Mouse (Mus musculus) limb, embryonic 12.5 days (tissue): ENCODE measurements at regions not wholly inside any gene's neighbourhood (a gene's known extent, or its start where the extent isn't known, plus 50 kb on each side); places are given as distances from the start of the nearest gene placed in this dataset.
A peak's percentile ranks its signal among the peaks of the same experiment; 100 is the strongest.

Source experiments
- ATAC-seq: fragments of 200-750 bp; cut with Nextera tagmentation; 2 replicates; pipeline ENCODE4 v1.8.0; 2017; ENCODE audit warnings: low read depth, moderate TSS enrichment; ENCODE audit not compliant: insufficient number of reproducible peaks, insufficient read depth, low FRiP score, low TSS enrichment
- H3K27ac ChIP-seq: fragments of 300-500 bp; sonication (generic); 2 replicates; pipeline ENCODE4 v1.5.1; 2016; ENCODE audit warnings: mild to moderate bottlenecking, moderate library complexity
- H3K27me3 ChIP-seq: fragments of 300-500 bp; sonication (generic); 2 replicates; pipeline ENCODE4 v1.6.1; 2016; ENCODE audit warnings: mild to moderate bottlenecking, moderate library complexity
- H3K36me3 ChIP-seq: fragments of 300-500 bp; sonication (generic); 2 replicates; pipeline ENCODE4 v1.6.1; 2016; ENCODE audit warnings: mild to moderate bottlenecking, moderate library complexity
- H3K4me1 ChIP-seq: fragments of 300-500 bp; sonication (generic); replicated peaks from 2 replicates; pipeline ENCODE4 v1.6.1; 2016
- H3K4me2 ChIP-seq: fragments of 300-500 bp; sonication (generic); 2 replicates; pipeline ENCODE4 v1.6.1; 2016; ENCODE audit warnings: mild to moderate bottlenecking, moderate library complexity
- H3K4me3 ChIP-seq: fragments of 300-500 bp; sonication (generic); replicated peaks from 2 replicates; pipeline ENCODE4 v1.5.1; 2016; ENCODE audit warnings: mild to moderate bottlenecking
- H3K9ac ChIP-seq: fragments of 300-500 bp; sonication (generic); replicated peaks from 2 replicates; pipeline ENCODE4 v1.6.1; 2016; ENCODE audit warnings: mild to moderate bottlenecking, moderate library complexity
- H3K9me3 ChIP-seq: fragments of 300-500 bp; sonication (generic); 2 replicates; pipeline ENCODE4 v1.6.1; 2016; ENCODE audit warnings: mild to moderate bottlenecking, moderate library complexity
- whole genome bisulfite sequencing: fragments of 180-500 bp; shearing (Covaris S2); methylation state at CpG from one replicate; pipeline ENCODE4 v1.1.7; 2016; 5-methylcytosine and 5-hydroxymethylcytosine counted together

DNA sequence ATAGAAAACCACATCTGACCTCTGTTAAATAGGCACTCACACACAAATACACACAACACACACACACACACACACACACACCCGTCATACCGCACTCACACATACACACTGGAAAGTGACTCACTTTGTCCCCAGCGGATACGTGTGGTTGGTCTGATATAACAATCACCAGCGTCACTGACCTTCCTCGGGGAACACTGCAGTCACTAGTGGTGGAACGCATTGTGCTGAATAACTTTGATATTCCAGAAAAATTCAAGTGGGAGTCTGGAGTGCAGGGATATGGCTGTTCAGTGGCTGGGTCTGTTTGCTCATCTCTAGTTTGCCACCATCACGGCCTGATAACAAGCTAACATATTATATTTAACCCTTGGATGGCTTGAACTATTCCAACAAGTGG is 249.7 kb upstream of the Gpc5 start:
- Histone ChIP-seq H3K4me3 (no peak overlapping the region), H3K36me3 (no peaks in the 10 kb centered on the region), H3K9me3 (no peaks in the 10 kb centered on the region), H3K27me3 (no peaks in the 10 kb centered on the region; the same call in 1 of the 2 replicates), H3K4me1 (peaks cover 7% of the 10 kb centered on the region; the same call in 1 of the 2 replicates), H3K4me2 (no peak overlapping the region), H3K9ac (no peak overlapping the region), H3K27ac (no peak overlapping the region)
- ATAC-seq = no peak
- 88% methylated on average over 8 of the region's 8 CpGs for WGBS

DNA sequence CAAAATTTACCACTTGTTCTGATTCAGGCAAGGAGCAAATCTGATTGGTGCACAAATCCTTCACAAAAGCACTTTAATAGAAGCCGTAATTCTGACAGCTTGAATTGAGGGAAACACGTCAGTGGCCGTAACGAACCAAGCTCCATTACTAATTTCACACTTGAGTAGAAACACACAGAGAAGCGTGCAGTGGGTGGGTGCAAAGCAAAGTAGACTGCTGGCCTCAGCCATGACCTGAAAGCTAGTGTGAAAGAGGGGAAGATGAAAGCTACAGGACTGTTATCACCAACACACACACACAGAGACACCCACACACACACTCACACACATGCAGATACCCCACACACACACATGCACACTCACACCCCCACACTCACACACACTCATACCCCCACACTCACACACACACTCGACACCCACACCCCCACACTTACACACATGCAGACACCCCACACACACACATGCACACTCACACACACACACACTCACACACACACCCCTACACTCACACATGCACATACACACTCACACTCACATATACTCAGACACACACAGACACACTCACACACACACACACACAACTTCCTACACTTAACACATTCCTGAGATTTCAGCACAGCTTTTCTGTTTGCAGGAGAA is 248.8 kb upstream of the Gpc5 start:
- H3K27ac ChIP-seq = no peak overlapping the region
- H3K4me3 ChIP-seq = no peak overlapping the region
- H3K9ac ChIP-seq = no peak overlapping the region
- peaks cover 4% of the 10 kb centered on the region; the same call in 1 of the 2 replicates for H3K4me1 ChIP-seq
- ATAC-seq = 0 out of 2 replicates have a peak, but pooled peaks have one; percentile 54
- H3K4me2 ChIP-seq = no peak overlapping the region
- WGBS = 61% methylated on average over 6 of the region's 6 CpGs
- no peaks in the 10 kb centered on the region for H3K9me3 ChIP-seq
- no peaks in the 10 kb centered on the region; the same call in 1 of the 2 replicates for H3K27me3 ChIP-seq
- no peaks in the 10 kb centered on the region for H3K36me3 ChIP-seq

DNA sequence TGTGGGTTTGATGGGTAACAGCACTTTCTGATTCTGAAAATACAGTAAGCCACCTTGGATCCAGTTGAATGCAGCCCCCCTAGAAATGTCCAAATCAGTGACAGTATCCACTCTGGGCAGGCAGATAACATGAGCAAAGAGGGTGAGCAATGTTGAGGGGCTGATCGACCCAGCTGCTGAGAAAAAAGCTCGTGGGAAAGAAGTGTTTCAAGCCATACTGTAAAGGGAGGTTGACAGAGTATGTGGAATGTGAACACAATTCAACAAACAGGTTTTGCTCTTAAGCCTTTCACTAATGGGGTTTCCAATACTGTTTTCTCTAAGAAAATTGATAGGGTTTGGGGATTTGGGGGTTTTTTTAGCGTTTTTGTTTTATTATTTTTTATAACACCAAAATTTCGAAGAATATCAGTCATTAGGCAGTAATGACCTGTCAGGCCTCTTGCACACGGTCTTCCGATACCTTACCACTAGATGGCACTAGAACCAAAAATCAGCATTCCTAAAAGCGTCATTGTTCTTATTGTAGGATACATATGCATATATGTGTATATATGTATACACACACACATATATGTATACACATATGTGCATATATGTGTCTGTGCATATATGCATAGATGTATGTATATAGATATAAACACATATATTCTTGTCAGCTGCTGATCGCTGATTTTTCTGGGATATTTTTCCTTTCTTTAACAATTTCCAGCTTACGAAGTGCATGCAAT is 237.5 kb upstream of the Gpc5 start:
- Histone ChIP-seq H3K4me2 (peak overlapping the region; percentile 5), H3K4me1 (peaks cover 19% of the 10 kb centered on the region), H3K9me3 (no peaks in the 10 kb centered on the region)

DNA sequence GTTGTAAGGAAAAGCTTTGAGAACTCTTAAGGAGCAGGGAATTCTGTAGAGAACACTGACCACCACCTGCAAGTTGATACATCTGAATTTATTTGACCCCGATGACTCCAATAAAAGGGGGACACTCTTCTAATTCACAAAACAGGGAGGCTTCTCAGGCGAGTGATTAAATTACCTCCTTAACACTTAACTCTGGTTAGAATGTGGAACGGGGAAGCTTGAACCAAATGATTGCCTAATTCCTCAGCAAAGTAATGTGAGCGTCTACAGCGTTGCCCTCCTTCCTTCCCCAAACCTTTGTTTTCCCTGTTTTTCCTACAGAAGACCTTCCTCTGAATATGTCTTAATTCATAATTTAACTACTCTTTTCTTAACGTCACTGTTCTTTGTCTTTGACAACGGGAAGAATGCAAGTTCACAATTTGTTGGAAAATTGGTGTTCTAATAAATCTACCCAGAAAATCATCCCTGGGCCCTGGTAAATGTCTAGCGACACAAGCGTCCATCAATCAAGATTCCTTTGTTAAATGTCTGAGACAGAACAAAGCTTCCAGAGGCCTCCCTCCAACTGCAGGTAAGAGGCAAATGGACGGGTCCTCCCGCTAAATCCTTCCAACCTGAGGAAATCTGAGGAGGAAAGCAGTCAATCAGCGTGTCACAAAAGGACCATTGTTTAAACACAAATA is 236.8 kb upstream of the Gpc5 start:
- Histone ChIP-seq H3K4me3 (no peak overlapping the region), H3K27me3 (no peaks in the 10 kb centered on the region), H3K9me3 (no peaks in the 10 kb centered on the region), H3K4me1 (peaks cover 19% of the 10 kb centered on the region), H3K9ac (no peak overlapping the region), H3K4me2 (peak overlapping the region; percentile 5), H3K36me3 (no peaks in the 10 kb centered on the region), H3K27ac (peak overlapping the region; percentile 63)
- WGBS = 6% methylated on average over 12 of the region's 12 CpGs
- no peak for ATAC-seq

More for the DNA sequence above, 237.5 kb upstream of the Gpc5 start:
- 0 out of 2 replicates have a peak, but pooled peaks have one; percentile 52 for ATAC-seq
- no peaks in the 10 kb centered on the region for H3K36me3 ChIP-seq
- peak overlapping the region; percentile 63; the same call in 1 of the 2 replicates for H3K27ac ChIP-seq
- no peak overlapping the region for H3K4me3 ChIP-seq
- 23% methylated on average over 9 of the region's 9 CpGs for WGBS
- no peaks in the 10 kb centered on the region for H3K27me3 ChIP-seq
- H3K9ac ChIP-seq = no peak overlapping the region

DNA sequence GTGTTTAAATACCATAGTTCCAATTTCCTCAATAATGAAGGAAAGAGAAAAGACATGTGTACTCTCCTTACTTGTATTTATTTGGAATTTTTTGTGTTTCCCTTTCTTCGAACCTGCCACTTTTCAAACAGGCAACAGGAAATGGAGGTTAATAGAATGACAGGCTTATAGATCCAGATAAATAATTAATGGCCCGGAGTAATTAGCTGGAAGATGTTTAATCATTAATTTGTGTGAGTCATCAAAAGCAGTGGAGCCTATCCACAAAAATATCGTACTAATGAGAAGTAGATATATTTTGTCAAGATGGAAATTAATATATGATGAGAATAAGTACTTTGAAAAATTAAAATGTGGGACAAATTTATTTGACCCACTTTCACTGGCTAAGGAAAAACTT is 236.3 kb upstream of the Gpc5 start:
- no peak overlapping the region; the same call in 1 of the 2 replicates for H3K4me2 ChIP-seq
- WGBS = 17% methylated on average over 3 of the region's 3 CpGs

DNA sequence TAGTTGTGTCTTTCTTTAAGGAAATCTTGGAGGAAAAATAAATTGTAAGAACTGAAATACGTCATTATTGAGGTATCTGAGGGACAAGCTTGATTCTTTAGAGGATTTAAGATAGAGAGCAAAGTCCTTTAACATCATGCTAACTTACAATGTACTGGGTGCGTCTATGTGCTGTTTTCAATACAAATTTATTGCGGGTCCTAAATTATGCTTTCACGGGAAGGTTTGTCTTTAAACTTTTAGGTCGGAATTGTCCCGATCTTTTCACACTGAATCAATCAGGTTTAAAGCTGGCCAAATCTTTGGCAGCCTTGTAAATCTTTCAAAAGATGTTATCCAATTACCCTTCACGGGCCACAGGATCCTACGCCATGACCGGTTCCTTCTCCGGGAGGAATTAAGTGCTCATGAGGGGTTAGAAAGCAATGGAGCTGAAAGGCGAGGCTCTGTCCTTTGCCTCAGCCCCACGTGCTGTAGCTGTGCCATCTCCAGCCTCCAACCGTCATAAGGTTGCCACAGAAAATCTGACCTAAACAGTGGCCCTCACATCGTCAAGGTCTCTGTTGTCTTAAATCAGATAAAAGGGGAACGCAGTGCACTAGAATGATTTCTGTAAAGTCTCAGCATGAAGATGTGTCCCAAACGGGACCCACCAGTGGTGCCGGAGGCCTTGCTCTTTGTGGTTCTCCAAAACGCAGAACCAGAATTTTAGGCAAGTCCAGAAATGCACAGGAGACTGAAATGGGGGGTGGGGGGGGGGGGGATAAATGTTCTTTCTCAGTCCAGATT is 235.6 kb upstream of the Gpc5 start:
- Histone ChIP-seq H3K4me2 (peak overlapping the region; percentile 41), H3K27ac (no peak overlapping the region), H3K4me1 (peaks cover 19% of the 10 kb centered on the region), H3K9me3 (no peaks in the 10 kb centered on the region), H3K36me3 (no peaks in the 10 kb centered on the region), H3K9ac (no peak overlapping the region), H3K27me3 (no peaks in the 10 kb centered on the region), H3K4me3 (no peak overlapping the region)
- no peak for ATAC-seq
- 12% methylated on average over 18 of the region's 18 CpGs for WGBS

More for the DNA sequence above, 236.3 kb upstream of the Gpc5 start:
- Histone ChIP-seq H3K4me3 (no peak overlapping the region), H3K4me1 (peaks cover 19% of the 10 kb centered on the region), H3K27me3 (no peaks in the 10 kb centered on the region), H3K36me3 (no peaks in the 10 kb centered on the region), H3K9me3 (no peaks in the 10 kb centered on the region), H3K27ac (no peak overlapping the region), H3K9ac (no peak overlapping the region)
- ATAC-seq = no peak

DNA sequence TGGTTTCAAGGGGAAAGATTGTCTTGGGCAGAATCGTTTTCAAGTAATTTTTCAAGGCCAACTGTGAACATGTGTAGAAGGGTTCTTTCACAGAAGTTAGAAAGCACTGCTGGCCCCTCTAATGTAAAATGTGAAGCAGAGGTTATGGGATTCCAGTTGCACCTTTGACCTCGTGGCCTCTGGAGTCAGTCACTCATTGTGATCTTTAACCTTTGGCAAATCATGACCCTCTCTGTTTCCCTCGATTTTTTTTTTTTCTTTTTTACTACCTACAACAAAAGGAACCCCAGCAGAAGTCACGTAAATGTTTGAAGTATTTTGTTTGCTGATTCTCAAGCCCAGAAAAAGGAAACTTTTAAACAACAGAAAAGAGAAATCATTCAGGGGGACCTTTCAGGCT is 234.8 kb upstream of the Gpc5 start:
- Histone ChIP-seq H3K27ac (no peak overlapping the region), H3K9ac (no peak overlapping the region), H3K4me2 (no peak overlapping the region), H3K9me3 (no peaks in the 10 kb centered on the region), H3K27me3 (no peaks in the 10 kb centered on the region), H3K4me3 (no peak overlapping the region), H3K4me1 (peaks cover 19% of the 10 kb centered on the region), H3K36me3 (no peaks in the 10 kb centered on the region)
- 9% methylated on average over 4 of the region's 4 CpGs for WGBS
- no peak for ATAC-seq

DNA sequence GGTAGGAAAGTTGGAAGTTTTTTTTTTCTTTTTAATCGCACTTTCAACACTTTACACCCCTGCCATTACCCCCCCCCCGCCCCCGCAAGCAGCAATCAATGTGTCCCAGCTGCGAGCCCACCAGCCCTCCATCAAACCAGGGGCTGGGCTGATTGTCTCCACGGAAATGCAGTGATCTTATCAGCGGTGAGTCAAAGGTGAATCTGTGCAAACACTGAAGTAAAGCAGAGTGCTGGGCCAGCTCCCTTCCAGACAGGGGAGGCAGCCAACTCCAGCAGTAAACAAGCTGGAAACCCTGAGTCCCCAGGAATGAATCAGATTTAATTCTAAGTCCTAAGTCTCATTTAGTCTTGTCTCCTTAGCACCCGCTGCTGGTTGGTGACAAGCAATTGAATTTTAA is 234.3 kb upstream of the Gpc5 start:
- H3K36me3 ChIP-seq = no peaks in the 10 kb centered on the region
- no peaks in the 10 kb centered on the region for H3K27me3 ChIP-seq
- no peak for ATAC-seq
- H3K4me1 ChIP-seq = peaks cover 19% of the 10 kb centered on the region
- H3K9me3 ChIP-seq = no peaks in the 10 kb centered on the region
- WGBS = 3% methylated on average over 7 of the region's 7 CpGs
- no peak overlapping the region for H3K4me3 ChIP-seq
- H3K4me2 ChIP-seq = no peak overlapping the region
- no peak overlapping the region for H3K9ac ChIP-seq
- no peak overlapping the region for H3K27ac ChIP-seq

DNA sequence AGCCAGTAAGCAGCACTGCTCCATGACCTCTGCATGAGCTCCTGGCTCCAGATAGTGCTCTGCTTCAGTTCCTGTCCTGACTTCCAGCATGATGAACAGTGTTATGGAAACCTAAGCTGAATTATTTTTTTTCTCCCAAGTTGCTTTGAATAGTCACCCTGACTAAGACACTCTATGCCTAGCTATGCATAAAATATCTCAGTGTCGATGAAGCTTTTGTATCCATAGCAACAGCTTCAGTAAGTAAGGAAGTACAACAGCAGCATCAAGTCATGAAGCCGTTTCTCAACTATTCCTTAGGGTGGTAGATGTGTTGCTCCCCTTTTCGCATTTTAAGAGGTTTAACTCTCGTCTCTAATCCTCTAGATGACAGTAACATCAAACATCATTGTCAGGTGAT is 228.4 kb upstream of the Gpc5 start:
- H3K4me2 ChIP-seq = no peak overlapping the region
- WGBS = 87% methylated on average over 4 of the region's 4 CpGs
- H3K4me3 ChIP-seq = no peak overlapping the region
- no peaks in the 10 kb centered on the region for H3K36me3 ChIP-seq
- no peaks in the 10 kb centered on the region for H3K9me3 ChIP-seq
- no peak for ATAC-seq
- no peaks in the 10 kb centered on the region for H3K27me3 ChIP-seq
- H3K27ac ChIP-seq = no peak overlapping the region
- no peak overlapping the region for H3K9ac ChIP-seq
- H3K4me1 ChIP-seq = no peaks in the 10 kb centered on the region

DNA sequence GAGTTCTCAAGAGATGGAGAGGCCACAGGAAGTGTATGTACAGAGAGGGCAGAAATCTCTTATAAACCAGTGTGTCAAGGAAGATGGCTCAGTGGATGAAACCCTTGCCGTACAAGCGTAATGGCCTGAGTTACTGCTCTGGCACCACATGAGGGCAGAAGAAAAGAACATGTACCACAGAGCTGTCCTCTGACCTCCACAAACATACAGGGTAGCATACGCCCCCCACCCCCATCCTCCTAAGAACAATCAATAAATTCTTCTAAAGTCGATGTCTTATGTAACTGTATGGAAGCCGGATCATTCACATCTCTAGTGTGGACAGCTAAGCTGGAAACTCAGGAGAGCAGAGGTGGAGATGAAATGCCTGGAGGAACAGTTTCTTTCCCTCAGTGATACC is 227.9 kb upstream of the Gpc5 start:
- no peak overlapping the region for H3K4me2 ChIP-seq
- no peak overlapping the region for H3K4me3 ChIP-seq
- H3K9ac ChIP-seq = no peak overlapping the region
- no peaks in the 10 kb centered on the region for H3K9me3 ChIP-seq
- H3K4me1 ChIP-seq = no peaks in the 10 kb centered on the region
- no peaks in the 10 kb centered on the region for H3K27me3 ChIP-seq
- H3K36me3 ChIP-seq = no peaks in the 10 kb centered on the region
- ATAC-seq = no peak
- 92% methylated on average over 5 of the region's 5 CpGs for WGBS
- no peak overlapping the region for H3K27ac ChIP-seq

DNA sequence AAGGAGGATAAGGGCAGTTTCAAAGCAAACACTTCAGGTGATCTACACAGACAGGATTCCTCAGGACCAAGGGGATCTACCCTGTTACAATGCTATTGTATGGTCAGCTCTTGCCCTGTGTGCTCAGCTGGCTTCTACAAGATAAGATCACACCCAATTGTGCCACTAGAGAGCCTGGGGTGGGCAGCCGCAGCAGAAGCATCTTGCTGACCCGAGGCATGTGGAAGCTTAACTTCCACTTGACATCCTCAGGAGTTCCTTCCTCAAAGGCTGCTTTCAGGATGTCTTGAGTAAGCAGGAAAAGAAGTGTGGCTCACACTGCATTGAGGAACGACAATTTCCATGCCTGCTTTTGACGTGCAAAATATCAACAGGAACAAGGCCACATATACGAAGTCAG is 222.8 kb upstream of the Gpc5 start:
- Histone ChIP-seq H3K27me3 (no peaks in the 10 kb centered on the region), H3K9ac (no peak overlapping the region), H3K27ac (no peak overlapping the region), H3K4me3 (no peak overlapping the region), H3K4me1 (no peaks in the 10 kb centered on the region), H3K4me2 (no peak overlapping the region), H3K9me3 (no peaks in the 10 kb centered on the region), H3K36me3 (no peaks in the 10 kb centered on the region)
- 68% methylated on average over 5 of the region's 5 CpGs for WGBS
- no peak for ATAC-seq
